Mouse (Mus musculus): ENCODE data around the gene Sh2b1. TPM values are rescaled to one million over a fixed set of nuclear protein-coding genes. Genes with fewer than 3 reads are reported as not detected.

Sh2b1 gene
- polyA plus RNA-seq (2015; fragmentation: Nextera tagmentation; extraction: Ambion mirVana) = 40.9 and 42.1 TPM in 2 replicates

GRCm38 (mm10) chr7:126474993-126475581 lies at the start of gene Sh2b1:
TSS of gene Sh2b1 (minus strand) at chr7:126475424.
- under 1% methylated on average over 49 of the region's 53 CpGs for WGBS
- H3K9me3 ChIP-seq (replicated peaks; ENCODE audit: control insufficient read depth, low read length) = no peaks in the 10 kb centered on the region
- peak within 1 kb of the TSS; percentile 90 for H3K9ac ChIP-seq (ENCODE audit: low read length)
- H3K36me3 ChIP-seq (ENCODE audit: control insufficient read depth, insufficient read depth, low read length) = no peaks in the 10 kb centered on the region
- no peaks in the 10 kb centered on the region for H3K27me3 ChIP-seq (ENCODE audit: control insufficient read depth, insufficient read depth, low read length)
- H3K4me3 ChIP-seq (replicated peaks; ENCODE audit: low read length) = peak within 1 kb of the TSS; percentile 80
- H3K4me1 ChIP-seq (ENCODE audit: control insufficient read depth, insufficient read depth, low read length) = peaks cover 13% of the 10 kb centered on the region
- H3K27ac ChIP-seq (ENCODE audit: low read length) = peak within 1 kb of the TSS; percentile 97
- peak within 1 kb of the TSS; percentile 88 for H3K4me2 ChIP-seq (ENCODE audit: low read depth, low read length)
- peak; percentile 91 for ATAC-seq (ENCODE audit: insufficient read depth, low FRiP score)

- no peak overlapping the region for H3K9ac ChIP-seq (ENCODE audit: low read length)
- no peak overlapping the region for H3K27ac ChIP-seq (ENCODE audit: low read length)
- H3K27me3 ChIP-seq (ENCODE audit: control insufficient read depth, insufficient read depth, low read length) = no peaks in the 10 kb centered on the region
- H3K9me3 ChIP-seq (replicated peaks; ENCODE audit: control insufficient read depth, low read length) = no peaks in the 10 kb centered on the region
- H3K4me2 ChIP-seq (ENCODE audit: low read depth, low read length) = no peak overlapping the region
- no peaks in the 10 kb centered on the region for H3K4me1 ChIP-seq (ENCODE audit: control insufficient read depth, insufficient read depth, low read length)
- H3K4me3 ChIP-seq (replicated peaks; ENCODE audit: low read length) = no peak overlapping the region
- ATAC-seq (ENCODE audit: insufficient read depth, low FRiP score) = no peak
- WGBS = 86% methylated on average over 3 of the region's 3 CpGs
- H3K36me3 ChIP-seq (ENCODE audit: control insufficient read depth, insufficient read depth, low read length) = no peaks in the 10 kb centered on the region
Observed at GRCm38 (mm10) chr7:126523316-126523715, 48.1 kb upstream of the Sh2b1 start.

GRCm38 (mm10) chr7:126519513-126519912 lies 44.3 kb upstream of the Sh2b1 start:
- 61% methylated on average over 2 of the region's 2 CpGs for WGBS
- Histone ChIP-seq H3K9me3 (replicated peaks; ENCODE audit: control insufficient read depth, low read length) (no peaks in the 10 kb centered on the region), H3K4me3 (replicated peaks; ENCODE audit: low read length) (no peak overlapping the region), H3K4me1 (ENCODE audit: control insufficient read depth, insufficient read depth, low read length) (no peaks in the 10 kb centered on the region), H3K27ac (ENCODE audit: low read length) (no peak overlapping the region), H3K4me2 (ENCODE audit: low read depth, low read length) (no peak overlapping the region), H3K27me3 (ENCODE audit: control insufficient read depth, insufficient read depth, low read length) (no peaks in the 10 kb centered on the region), H3K36me3 (ENCODE audit: control insufficient read depth, insufficient read depth, low read length) (no peaks in the 10 kb centered on the region), H3K9ac (ENCODE audit: low read length) (0 out of 2 replicates have a peak overlapping the region, but pooled peaks have one; percentile 5)
- no peak for ATAC-seq (ENCODE audit: insufficient read depth, low FRiP score)

- Histone ChIP-seq H3K4me1 (ENCODE audit: control insufficient read depth, insufficient read depth, low read length) (no peaks in the 10 kb centered on the region), H3K4me3 (replicated peaks; ENCODE audit: low read length) (no peak overlapping the region), H3K27me3 (ENCODE audit: control insufficient read depth, insufficient read depth, low read length) (no peaks in the 10 kb centered on the region), H3K4me2 (ENCODE audit: low read depth, low read length) (no peak overlapping the region), H3K9me3 (replicated peaks; ENCODE audit: control insufficient read depth, low read length) (no peaks in the 10 kb centered on the region), H3K36me3 (ENCODE audit: control insufficient read depth, insufficient read depth, low read length) (no peaks in the 10 kb centered on the region), H3K27ac (ENCODE audit: low read length) (no peak overlapping the region), H3K9ac (ENCODE audit: low read length) (no peak overlapping the region)
- 80% methylated on average over 5 of the region's 5 CpGs for WGBS
- ATAC-seq (ENCODE audit: insufficient read depth, low FRiP score) = no peak
Observed at GRCm38 (mm10) chr7:126518261-126518941, 43.2 kb upstream of the Sh2b1 start.

- Histone ChIP-seq H3K36me3 (ENCODE audit: control insufficient read depth, insufficient read depth, low read length) (no peaks in the 10 kb centered on the region), H3K9me3 (replicated peaks; ENCODE audit: control insufficient read depth, low read length) (no peaks in the 10 kb centered on the region), H3K4me3 (replicated peaks; ENCODE audit: low read length) (no peak overlapping the region), H3K4me1 (ENCODE audit: control insufficient read depth, insufficient read depth, low read length) (no peaks in the 10 kb centered on the region), H3K9ac (ENCODE audit: low read length) (no peak overlapping the region), H3K4me2 (ENCODE audit: low read depth, low read length) (no peak overlapping the region), H3K27me3 (ENCODE audit: control insufficient read depth, insufficient read depth, low read length) (no peaks in the 10 kb centered on the region), H3K27ac (ENCODE audit: low read length) (no peak overlapping the region)
- WGBS = 75% methylated on average over 3 of the region's 3 CpGs
- ATAC-seq (ENCODE audit: insufficient read depth, low FRiP score) = no peak
Observed at GRCm38 (mm10) chr7:126511287-126511686, 36.1 kb upstream of the Sh2b1 start.

- 67% methylated on average over 8 of the region's 8 CpGs for whole genome bisulfite sequencing
Observed at GRCm38 (mm10) chr7:126507126-126507778, 32.0 kb upstream of the Sh2b1 start.

GRCm38 (mm10) chr7:126504913-126505312 lies 29.7 kb upstream of the Sh2b1 start:
- H3K9ac ChIP-seq (ENCODE audit: low read length) = no peak overlapping the region
- H3K36me3 ChIP-seq (ENCODE audit: control insufficient read depth, insufficient read depth, low read length) = peaks cover 12% of the 10 kb centered on the region
- no peaks in the 10 kb centered on the region for H3K9me3 ChIP-seq (replicated peaks; ENCODE audit: control insufficient read depth, low read length)
- no peak overlapping the region for H3K4me3 ChIP-seq (replicated peaks; ENCODE audit: low read length)
- H3K4me2 ChIP-seq (ENCODE audit: low read depth, low read length) = no peak overlapping the region
- 71% methylated on average over 2 of the region's 2 CpGs for WGBS
- no peak for ATAC-seq (ENCODE audit: insufficient read depth, low FRiP score)
- peaks cover 5% of the 10 kb centered on the region; the same call in 1 of the 2 replicates for H3K4me1 ChIP-seq (ENCODE audit: control insufficient read depth, insufficient read depth, low read length)
- no peaks in the 10 kb centered on the region for H3K27me3 ChIP-seq (ENCODE audit: control insufficient read depth, insufficient read depth, low read length)
- no peak overlapping the region for H3K27ac ChIP-seq (ENCODE audit: low read length)

More at GRCm38 (mm10) chr7:126507126-126507778, 32.0 kb upstream of the Sh2b1 start:
- no peak for ATAC-seq (ENCODE audit: insufficient read depth, low FRiP score)
- H3K4me2 ChIP-seq (ENCODE audit: low read depth, low read length) = no peak overlapping the region
- no peaks in the 10 kb centered on the region for H3K4me1 ChIP-seq (ENCODE audit: control insufficient read depth, insufficient read depth, low read length)
- H3K4me3 ChIP-seq (replicated peaks; ENCODE audit: low read length) = no peak overlapping the region
- H3K9me3 ChIP-seq (replicated peaks; ENCODE audit: control insufficient read depth, low read length) = no peaks in the 10 kb centered on the region
- H3K36me3 ChIP-seq (ENCODE audit: control insufficient read depth, insufficient read depth, low read length) = no peaks in the 10 kb centered on the region
- no peak overlapping the region for H3K27ac ChIP-seq (ENCODE audit: low read length)
- H3K9ac ChIP-seq (ENCODE audit: low read length) = no peak overlapping the region
- H3K27me3 ChIP-seq (ENCODE audit: control insufficient read depth, insufficient read depth, low read length) = no peaks in the 10 kb centered on the region

GRCm38 (mm10) chr7:126503273-126503878 lies 28.2 kb upstream of the Sh2b1 start, which contains the start of gene Atxn2l:
TSS of gene Atxn2l (minus strand) at chr7:126503437.
- ATAC-seq (ENCODE audit: insufficient read depth, low FRiP score) = peak; percentile 92
- under 1% methylated on average over 52 of the region's 72 CpGs for WGBS
- H3K9me3 ChIP-seq (replicated peaks; ENCODE audit: control insufficient read depth, low read length) = no peaks in the 10 kb centered on the region
- H3K9ac ChIP-seq (ENCODE audit: low read length) = peak within 1 kb of the TSS; percentile 100
- peaks cover 5% of the 10 kb centered on the region; the same call in 1 of the 2 replicates for H3K4me1 ChIP-seq (ENCODE audit: control insufficient read depth, insufficient read depth, low read length)
- H3K4me3 ChIP-seq (replicated peaks; ENCODE audit: low read length) = peak within 1 kb of the TSS; percentile 94
- H3K4me2 ChIP-seq (ENCODE audit: low read depth, low read length) = peak within 1 kb of the TSS; percentile 78
- H3K36me3 ChIP-seq (ENCODE audit: control insufficient read depth, insufficient read depth, low read length) = peaks cover 12% of the 10 kb centered on the region
- H3K27me3 ChIP-seq (ENCODE audit: control insufficient read depth, insufficient read depth, low read length) = no peaks in the 10 kb centered on the region
- H3K27ac ChIP-seq (ENCODE audit: low read length) = peak within 1 kb of the TSS; percentile 99

Data from stomach, embryonic 16.5 days (tissue).